Mouse (Mus musculus) mesoderm, embryonic 11.5 days (tissue): ENCODE results near the gene Psapl1.
"Not testable (repeated sequence)": the region's sequence is repeated elsewhere in the genome, so short reads cannot be mapped to it uniquely, and the experiment has no call there.

Experiments used
- DNase-seq: peaks from one replicate; pipeline ENCODE4 v3.0.0-alpha.2; 2012; ENCODE audit warnings: low read depth, low spot score

Psapl1 gene

DNA sequence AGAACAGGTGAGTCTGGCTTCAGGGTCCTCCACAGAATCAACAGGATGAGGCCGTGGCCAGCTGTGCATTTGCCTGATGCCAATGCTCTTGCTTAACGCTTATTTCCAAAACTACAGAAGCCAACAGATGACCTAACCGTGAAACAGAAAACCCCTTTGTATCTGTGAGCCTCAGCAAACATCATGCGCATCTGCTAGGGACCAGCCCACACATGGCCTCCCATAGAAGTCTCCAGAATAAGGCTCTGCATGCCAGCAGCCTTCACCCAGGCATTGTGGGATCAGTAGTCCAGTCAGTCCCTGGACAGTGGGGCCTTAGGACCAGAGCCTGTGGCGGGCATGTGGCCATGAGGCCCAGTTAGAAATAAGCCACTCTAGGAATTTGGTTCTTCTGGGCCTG, 400 bp upstream of the Psapl1 start:
- DNase-seq = no peak

- DNase-seq = no peak
These were observed 1.6 kb downstream of the Psapl1 start for GRCm38 (mm10) chr5:36205397-36205796.

DNA sequence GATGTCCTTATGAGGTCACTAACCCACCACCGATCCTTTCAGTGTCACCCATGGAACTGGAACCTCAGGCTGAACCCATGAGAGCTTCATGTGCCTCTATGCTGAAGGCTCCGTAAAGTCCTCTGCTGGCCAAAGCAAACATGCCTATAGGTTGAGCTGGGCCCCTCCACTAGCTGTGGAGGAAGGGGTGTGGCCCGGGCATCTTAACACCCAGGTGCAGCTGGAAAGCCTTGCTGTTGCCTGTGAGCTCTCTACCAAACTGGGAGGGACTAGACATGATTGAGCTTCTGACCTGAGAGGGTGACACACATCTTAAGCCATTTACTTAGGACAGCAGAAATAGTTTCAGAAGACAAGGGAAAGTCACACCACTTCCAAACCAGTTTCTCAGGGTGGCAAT, 5.0 kb downstream of the Psapl1 start:
- DNase-seq = no peak

DNA sequence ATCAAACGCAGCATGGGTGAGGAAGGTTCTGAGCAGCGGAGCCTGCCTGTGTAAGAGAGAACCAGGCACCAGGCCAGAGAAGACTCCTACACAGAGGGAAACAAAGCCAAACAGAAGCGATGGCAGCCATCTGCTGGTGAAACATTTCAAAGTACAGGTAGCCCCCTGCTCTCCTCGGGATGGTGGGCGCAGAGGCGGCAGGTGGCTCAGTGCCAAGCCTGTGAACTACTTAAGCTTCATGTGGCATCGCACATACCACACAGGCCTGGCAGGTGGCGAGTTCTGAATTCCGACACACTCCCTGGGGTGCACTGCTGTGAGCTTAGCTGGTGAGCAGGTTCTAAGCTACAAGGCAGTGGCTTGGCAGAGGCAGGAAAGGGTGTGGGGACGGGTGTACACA, 9.5 kb downstream of the Psapl1 start:
- DNase-seq = no peak

- DNase-seq = no peak
These were observed 16.3 kb downstream of the Psapl1 start for GRCm38 (mm10) chr5:36220105-36220504.

DNA sequence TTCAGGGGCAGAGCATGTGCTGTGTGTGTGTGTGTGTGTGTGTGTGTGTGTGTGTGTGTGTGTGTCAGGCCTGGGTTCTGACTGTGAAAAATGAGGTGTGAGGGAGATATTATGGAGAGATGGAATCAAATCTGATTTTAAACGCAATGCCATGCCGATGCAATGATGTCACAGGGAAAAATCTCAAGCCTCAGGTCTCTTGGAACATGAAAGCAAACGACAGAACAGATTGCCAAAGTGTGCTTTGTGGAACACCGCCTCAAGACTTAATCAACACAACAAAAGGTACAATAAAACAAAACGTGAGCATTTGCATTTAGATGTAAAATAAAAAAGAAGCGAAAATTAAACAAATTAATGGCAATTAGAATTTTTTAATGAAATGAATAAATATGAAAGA, 16.8 kb downstream of the Psapl1 start:
- no peak for DNase-seq

DNA sequence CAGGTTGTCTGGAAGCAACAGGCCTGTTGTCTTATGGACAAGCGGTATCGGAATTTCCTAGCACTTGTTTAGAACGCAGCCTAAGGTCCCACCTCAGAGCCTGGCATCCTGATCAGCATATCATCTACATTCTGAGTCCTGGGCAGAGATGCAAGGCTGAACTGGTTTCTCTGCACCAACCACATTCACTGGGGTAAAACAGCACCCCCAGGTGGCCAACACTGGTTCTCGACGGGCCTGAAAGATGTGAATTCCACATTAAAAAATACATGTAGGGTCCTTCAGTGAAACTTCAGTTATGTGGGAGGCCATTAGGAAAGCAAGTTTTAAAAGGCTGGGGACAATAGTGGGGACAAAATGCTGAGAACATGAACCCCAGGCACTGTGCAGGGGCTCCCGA, 20.0 kb downstream of the Psapl1 start:
- DNase-seq = peak; percentile 26

DNA sequence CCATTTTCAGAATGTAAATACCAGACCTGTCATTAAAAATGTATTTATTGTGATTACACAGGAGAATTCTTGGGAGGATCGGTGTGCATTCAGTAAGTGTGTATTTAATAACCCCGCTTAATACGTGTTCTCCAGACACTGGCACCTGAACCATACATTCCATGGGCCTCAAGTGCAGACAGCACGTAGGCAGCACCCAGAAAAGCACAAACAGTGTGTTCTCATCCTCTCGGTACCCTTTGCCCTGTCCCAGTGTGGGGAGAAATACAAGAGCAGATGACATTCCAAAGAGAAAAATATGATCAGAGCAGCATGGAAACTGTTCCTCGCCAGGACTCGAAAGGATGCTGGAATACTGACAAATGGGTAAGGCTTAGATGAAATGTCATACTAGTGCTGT, 22.0 kb downstream of the Psapl1 start:
- no peak for DNase-seq

DNA sequence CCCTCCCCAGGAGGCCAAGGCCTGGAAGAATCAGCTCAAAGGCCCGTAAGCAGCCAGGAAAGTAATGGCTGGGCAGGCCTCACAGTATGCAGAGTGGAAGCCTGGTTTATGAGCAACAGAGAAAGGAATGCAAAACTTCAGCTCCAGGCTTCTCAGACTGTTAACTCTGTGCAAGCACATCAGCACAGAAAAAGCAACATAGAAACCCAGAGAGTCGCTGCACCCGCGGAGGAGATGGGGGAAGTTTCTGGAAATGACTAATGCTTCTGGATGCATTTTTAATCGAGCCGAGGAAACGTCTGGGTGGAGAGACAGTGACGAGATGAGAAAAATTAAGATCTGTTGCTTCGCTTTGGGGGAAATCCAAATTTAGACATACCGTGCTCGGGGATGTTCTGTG, 22.5 kb downstream of the Psapl1 start:
- DNase-seq = no peak

- peak; percentile 41 for DNase-seq
These were observed 24.9 kb downstream of the Psapl1 start for GRCm38 (mm10) chr5:36228405-36229370.

GRCm38 (mm10) chr5:36230301-36230780, 26.5 kb downstream of the Psapl1 start:
- peak; percentile 45 for DNase-seq

DNA sequence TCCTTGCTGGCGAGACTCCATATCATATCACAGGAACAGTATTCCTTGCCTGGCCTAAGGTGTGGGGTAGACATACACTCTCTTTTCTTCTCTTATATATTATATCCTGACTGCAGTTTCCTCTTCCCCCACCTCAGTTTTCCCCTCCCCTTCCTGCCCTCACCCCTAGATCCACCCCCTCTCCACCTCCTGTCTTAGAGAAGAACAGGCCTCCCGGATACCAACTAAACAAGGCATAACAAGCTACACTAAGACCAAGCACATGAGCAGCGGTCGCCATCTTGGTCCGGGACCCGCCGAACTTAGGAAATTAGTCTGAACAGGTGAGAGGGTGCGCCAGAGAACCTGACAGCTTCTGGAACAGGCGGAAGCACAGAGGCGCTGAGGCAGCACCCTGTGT, 33.7 kb downstream of the Psapl1 start:
- DNase-seq = not testable (repeated sequence)

- DNase-seq = no peak
These were observed 44.2 kb downstream of the Psapl1 start for GRCm38 (mm10) chr5:36248022-36248421.

DNA sequence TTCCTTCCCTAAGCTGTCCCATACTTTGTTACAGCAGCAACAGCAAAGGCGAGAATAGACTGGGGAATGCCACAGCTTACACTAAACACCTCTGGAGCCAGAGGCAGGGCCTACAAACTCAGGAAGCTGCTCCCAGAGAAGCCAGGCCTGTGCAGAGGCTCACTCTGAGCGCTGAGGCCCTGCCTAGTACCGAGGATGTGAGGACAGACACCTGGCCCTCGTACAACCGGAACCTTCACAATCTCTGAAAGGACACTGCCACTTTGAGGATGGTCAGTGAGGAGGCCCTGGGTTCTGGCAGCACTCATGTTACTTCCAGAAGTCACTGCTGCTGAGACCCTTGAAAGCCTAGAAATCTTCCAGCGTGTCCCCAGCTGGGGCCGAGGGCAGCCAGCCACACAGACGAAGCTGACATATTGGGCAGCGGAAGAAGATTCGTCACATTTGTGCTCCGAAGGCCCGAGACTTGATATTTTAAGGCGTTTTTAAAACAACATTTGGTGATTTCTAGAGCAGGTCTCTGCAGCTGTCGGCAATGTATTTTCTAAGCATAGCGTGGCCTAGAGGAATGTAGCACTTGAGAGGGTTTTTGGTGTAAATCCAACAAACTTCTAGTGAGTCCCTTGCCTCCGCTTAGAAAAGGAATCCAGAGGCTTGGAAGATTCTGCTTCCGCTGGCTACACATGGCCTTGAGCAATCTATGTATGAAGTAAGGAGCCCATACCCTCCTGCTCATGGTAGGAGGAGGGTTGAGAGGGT, 49.1 kb downstream of the Psapl1 start:
- no peak for DNase-seq

DNA sequence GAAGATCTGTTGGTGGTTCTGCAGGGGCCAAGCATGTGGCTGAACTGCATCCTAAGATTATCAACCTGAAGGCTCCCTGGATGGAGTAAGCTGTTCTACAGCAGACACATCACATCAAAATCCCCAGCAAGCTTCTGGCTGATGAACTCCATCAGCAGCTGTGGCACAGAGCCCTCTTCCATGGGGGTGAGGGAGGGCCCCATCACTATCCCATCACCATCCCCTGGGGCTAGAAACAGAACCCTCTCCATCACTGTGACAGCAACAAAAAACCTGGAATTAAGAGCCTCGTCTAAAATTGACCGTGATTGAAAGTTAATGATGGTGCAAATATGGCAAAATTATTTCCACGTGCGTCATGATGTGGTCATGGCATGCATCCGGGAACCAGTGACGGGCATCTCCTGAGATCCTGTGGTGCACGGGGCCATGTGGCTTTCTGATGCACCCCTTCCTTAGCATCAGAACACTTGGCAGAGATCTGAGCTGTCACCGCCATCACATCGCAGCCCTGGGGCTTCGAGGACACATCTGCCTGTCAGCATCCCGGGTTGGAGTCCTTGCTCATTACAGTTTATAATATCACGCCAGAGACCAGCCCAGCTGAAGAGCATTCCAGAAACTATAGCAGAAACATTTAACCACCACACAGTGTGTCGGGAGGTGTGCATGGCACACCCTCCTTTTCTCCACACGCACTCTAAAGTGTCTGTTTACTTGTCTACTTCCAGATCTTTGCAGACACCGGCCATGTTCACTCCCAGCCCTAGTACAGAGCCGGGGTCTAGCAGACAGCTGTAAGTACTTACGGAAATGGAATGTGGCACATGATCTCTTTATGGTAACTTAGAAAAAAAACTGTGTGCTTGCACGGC, 51.1 kb downstream of the Psapl1 start:
- DNase-seq = peak; percentile 49
